Mouse (Mus musculus) hindlimb bud, embryonic 11.5 days (tissue): Measurements from ENCODE around the gene Sept11.

Experiments
- DNase-seq: peaks from one replicate; pipeline ENCODE4 v3.0.0-alpha.2; 2012; ENCODE audit warnings: low read depth, low spot score; ENCODE audit errors: extremely low spot score

Gene Sept11

GRCm38 (mm10) chr5:93093638-93094527, 646 bp downstream of the Sept11 start:
- no peak for DNase-seq

GRCm38 (mm10) chr5:93095301-93095700, 2.1 kb downstream of the Sept11 start:
- no peak for DNase-seq

- DNase-seq, result no peak
Measured at GRCm38 (mm10) chr5:93097204-93097906, 4.1 kb downstream of the Sept11 start.

GRCm38 (mm10) chr5:93098219-93098618, 5.0 kb downstream of the Sept11 start:
- DNase-seq, result no peak

- no peak for DNase-seq
Measured at GRCm38 (mm10) chr5:93098811-93099210, 5.6 kb downstream of the Sept11 start.

- DNase-seq, result no peak
Measured at GRCm38 (mm10) chr5:93100906-93101305, 7.7 kb downstream of the Sept11 start.

- no peak for DNase-seq
Measured at GRCm38 (mm10) chr5:93101371-93101791, 8.1 kb downstream of the Sept11 start.

- no peak for DNase-seq
Measured at GRCm38 (mm10) chr5:93103603-93104002, 10.4 kb downstream of the Sept11 start.

- no peak for DNase-seq
Measured at GRCm38 (mm10) chr5:93104987-93105823, 12.0 kb downstream of the Sept11 start.

- DNase-seq, result no peak
Measured at GRCm38 (mm10) chr5:93106048-93106447, 12.8 kb downstream of the Sept11 start.

GRCm38 (mm10) chr5:93108703-93109102, 15.5 kb downstream of the Sept11 start:
- no peak for DNase-seq

- no peak for DNase-seq
Measured at GRCm38 (mm10) chr5:93109555-93109954, 16.3 kb downstream of the Sept11 start.

GRCm38 (mm10) chr5:93112290-93112689, 19.1 kb downstream of the Sept11 start:
- DNase-seq, result no peak

- no peak for DNase-seq
Measured at GRCm38 (mm10) chr5:93113517-93113916, 20.3 kb downstream of the Sept11 start.

- DNase-seq, result no peak
Measured at GRCm38 (mm10) chr5:93114515-93114914, 21.3 kb downstream of the Sept11 start.

GRCm38 (mm10) chr5:93115059-93115458, 21.8 kb downstream of the Sept11 start:
- no peak for DNase-seq

GRCm38 (mm10) chr5:93115854-93116253, 22.6 kb downstream of the Sept11 start:
- DNase-seq, result no peak

- DNase-seq, result no peak
Measured at GRCm38 (mm10) chr5:93117648-93118047, 24.4 kb downstream of the Sept11 start.

GRCm38 (mm10) chr5:93121660-93122059, 28.4 kb downstream of the Sept11 start:
- DNase-seq, result no peak

- no peak for DNase-seq
Measured at GRCm38 (mm10) chr5:93124031-93124826, 31.0 kb downstream of the Sept11 start.
